Mouse (Mus musculus): Measurements from ENCODE around the gene Slco1c1. TPM values are rescaled to one million over a fixed set of nuclear protein-coding genes. Genes with fewer than 3 reads are reported as not detected.
"Not testable (repeated sequence)": the region's sequence is repeated elsewhere in the genome, so short reads cannot be mapped to it uniquely, and the experiment has no call there.

Slco1c1 gene
- total and polyA plus RNA-seq, 3 experiments = 0.04 to 0.48 (median 0.26) TPM

GRCm38 (mm10) chr6:141590002-141590401 is 65.8 kb downstream of the Slco1c1 start:
- no peak for DNase-seq

- not testable (repeated sequence) for DNase-seq
These were observed 66.5 kb downstream of the Slco1c1 start for GRCm38 (mm10) chr6:141590598-141591200.

- DNase-seq = no peak
These were observed 71.9 kb downstream of the Slco1c1 start for GRCm38 (mm10) chr6:141596081-141596480.

GRCm38 (mm10) chr6:141597037-141597436 is 72.9 kb downstream of the Slco1c1 start:
- no peak for DNase-seq

- DNase-seq = no peak
These were observed 76.8 kb downstream of the Slco1c1 start for GRCm38 (mm10) chr6:141600940-141601339.

- DNase-seq = peak; percentile 47
These were observed 86.6 kb downstream of the Slco1c1 start for GRCm38 (mm10) chr6:141610702-141611260.

- no peak for DNase-seq
These were observed 89.8 kb downstream of the Slco1c1 start for GRCm38 (mm10) chr6:141614017-141614416.

- DNase-seq = peak; percentile 17
These were observed 91.2 kb downstream of the Slco1c1 start for GRCm38 (mm10) chr6:141615348-141615747.

Other genes with a start within 250 kb of the Slco1c1 start
- gene Slco1b2, start 105.2 kb downstream of the Slco1c1 start, total RNA-seq (2021) = 1 to 10 TPM in 1 of 2 experiments, under 1 TPM in 1; 0.90 to 1.6 TPM
- not detected in 2 replicates for gene Slco1b2, start 105.2 kb downstream of the Slco1c1 start, polyA plus RNA-seq (2012; rRNA removed)
- not detected for gene Gm5724, start 249.4 kb downstream of the Slco1c1 start, total RNA-seq (2021)
- not detected in 2 replicates for gene Gm5724, start 249.4 kb downstream of the Slco1c1 start, polyA plus RNA-seq (2012; rRNA removed)